8 mouse cellular contexts compared by ENCODE assay signal in genomic region chr2:73270593-73271458, GRCm38 (mm10). TPM values are rescaled to one million over a fixed set of nuclear protein-coding genes. Genes with fewer than 3 reads are reported as not detected.
DNase-seq lines count a peak whose midpoint lies in the region; ATAC-seq lines count a peak whose summit lies in the region.

No protein-coding gene starts in this region.

- under 1% methylated on average over 38 of the region's 38 CpGs for WGBS in forebrain, embryonic 11.5 days
- 2% methylated on average over 38 of the region's 38 CpGs for WGBS in intestine, embryonic 15.5 days

- no peak overlapping the region for H3K27ac ChIP-seq in forebrain, embryonic 11.5 days (ENCODE audit: low read depth, low read length)
- H3K27ac ChIP-seq in intestine, embryonic 15.5 days: no peak overlapping the region

- peaks cover 33% of the 10 kb centered on the region for H3K4me1 ChIP-seq in forebrain, embryonic 11.5 days (replicated peaks; ENCODE audit: control insufficient read depth, insufficient read depth, low read length)
- peaks cover 32% of the 10 kb centered on the region for H3K4me1 ChIP-seq in intestine, embryonic 15.5 days (replicated peaks)
- peaks cover 64% of the 10 kb centered on the region for H3K4me1 ChIP-seq in megakaryocyte, embryonic 14.5 days

- no peak overlapping the region for H3K9ac ChIP-seq in forebrain, embryonic 11.5 days (ENCODE audit: low read length)
- no peak overlapping the region for H3K9ac ChIP-seq in intestine, embryonic 15.5 days

- H3K4me2 ChIP-seq in forebrain, embryonic 11.5 days (ENCODE audit: low read depth, low read length, severe bottlenecking): peak overlapping the region; percentile 26; the same call in 1 of the 2 replicates
- H3K4me2 ChIP-seq in intestine, embryonic 15.5 days (replicated peaks): peak overlapping the region; percentile 15; the same call in 1 of the 2 replicates

- peaks cover 78% of the 10 kb centered on the region for H3K27me3 ChIP-seq in forebrain, embryonic 11.5 days (ENCODE audit: control insufficient read depth, insufficient read depth, low read length)
- H3K27me3 ChIP-seq in intestine, embryonic 15.5 days (replicated peaks): peaks cover 71% of the 10 kb centered on the region
- peaks cover 92% of the 10 kb centered on the region for H3K27me3 ChIP-seq in megakaryocyte, embryonic 14.5 days (replicated peaks)

- H3K9me3 ChIP-seq in forebrain, embryonic 11.5 days (ENCODE audit: control insufficient read depth, low read length): no peaks in the 10 kb centered on the region
- no peaks in the 10 kb centered on the region for H3K9me3 ChIP-seq in intestine, embryonic 15.5 days
- no peaks in the 10 kb centered on the region for H3K9me3 ChIP-seq in megakaryocyte, embryonic 14.5 days

- peak; percentile 16 for DNase-seq in cerebellum, adult 8-10 months
- no peak for DNase-seq in cerebellum, adult 11 months
- DNase-seq in A20 (ENCODE audit: low read depth, low spot score): peak; percentile 63
- peak; percentile 71 for DNase-seq in forebrain, embryonic 11.5 days (ENCODE audit: low spot score)
- DNase-seq in thymus, postnatal 4 days: peak; percentile 43
- DNase-seq in spleen, adult 12 weeks (ENCODE audit: low spot score): no peak

- no peak for ATAC-seq in forebrain, embryonic 11.5 days (replicated peaks; ENCODE audit: low FRiP score)
- no peak for ATAC-seq in intestine, embryonic 15.5 days

- H3K36me3 ChIP-seq in forebrain, embryonic 11.5 days (ENCODE audit: control insufficient read depth, insufficient read depth, low read length): no peaks in the 10 kb centered on the region
- H3K36me3 ChIP-seq in intestine, embryonic 15.5 days: no peaks in the 10 kb centered on the region
- no peaks in the 10 kb centered on the region for H3K36me3 ChIP-seq in megakaryocyte, embryonic 14.5 days (replicated peaks; ENCODE audit: low read length)

- peak overlapping the region; percentile 40; the same call in 1 of the 2 replicates for H3K4me3 ChIP-seq in forebrain, embryonic 11.5 days (ENCODE audit: low read depth, low read length)
- no peak overlapping the region for H3K4me3 ChIP-seq in intestine, embryonic 15.5 days (replicated peaks)
- peak overlapping the region; percentile 93 for H3K4me3 ChIP-seq in megakaryocyte, embryonic 14.5 days (replicated peaks)

RNA-seq across cellular contexts. Expression of gene Sp9, which starts 0.9 kb away (rescaled TPM):
- 5.5 and 8.2 TPM in 2 replicates for polyA plus RNA-seq in forebrain, embryonic 11.5 days (2014; fragmentation: Nextera tagmentation; extraction: Ambion mirVana)
- not detected in 2 replicates for polyA plus RNA-seq in intestine, embryonic 15.5 days (2015; fragmentation: Nextera tagmentation; extraction: Ambion mirVana)
- polyA plus RNA-seq in megakaryocyte, embryonic 14.5 days (2012; ENCODE audit: insufficient read depth, low replicate concordance): not detected in 2 replicates

RNA-seq across cellular contexts. Expression of gene Scrn3, which starts 41.6 kb away (rescaled TPM):
- polyA plus RNA-seq in forebrain, embryonic 11.5 days (2014; fragmentation: Nextera tagmentation; extraction: Ambion mirVana): 11.7 and 14.0 TPM in 2 replicates
- 16.4 and 16.7 TPM in 2 replicates for polyA plus RNA-seq in intestine, embryonic 15.5 days (2015; fragmentation: Nextera tagmentation; extraction: Ambion mirVana)
- 0.10 TPM in 1 of 2 replicates, not detected in the other for polyA plus RNA-seq in megakaryocyte, embryonic 14.5 days (2012; ENCODE audit: insufficient read depth, low replicate concordance)

RNA-seq across cellular contexts. Expression of gene Cir1, which starts 41.7 kb away (rescaled TPM):
- polyA plus RNA-seq in forebrain, embryonic 11.5 days (2014; fragmentation: Nextera tagmentation; extraction: Ambion mirVana): 18.2 and 18.6 TPM in 2 replicates
- polyA plus RNA-seq in intestine, embryonic 15.5 days (2015; fragmentation: Nextera tagmentation; extraction: Ambion mirVana): 16.5 and 20.6 TPM in 2 replicates
- polyA plus RNA-seq in megakaryocyte, embryonic 14.5 days (2012; ENCODE audit: insufficient read depth, low replicate concordance): 14.8 TPM in 1 of 2 replicates, not detected in the other

RNA-seq across cellular contexts. Expression of gene Ola1, which starts 52.1 kb away (rescaled TPM):
- 99.8 and 110 TPM in 2 replicates for polyA plus RNA-seq in forebrain, embryonic 11.5 days (2014; fragmentation: Nextera tagmentation; extraction: Ambion mirVana)
- 84.7 and 98.7 TPM in 2 replicates for polyA plus RNA-seq in intestine, embryonic 15.5 days (2015; fragmentation: Nextera tagmentation; extraction: Ambion mirVana)
- 25.8 and 26.7 TPM in 2 replicates for polyA plus RNA-seq in megakaryocyte, embryonic 14.5 days (2012; ENCODE audit: insufficient read depth, low replicate concordance)

Comparison
In these comparisons a context has a peak if more than half of its experiments do, and no peak if none do; other contexts are left out.
1. DNase-seq: peak in cerebellum, adult 8-10 months (single experiment), A20 (single experiment), forebrain, embryonic 11.5 days (single experiment) and thymus, postnatal 4 days (single experiment); none in cerebellum, adult 11 months (single experiment) and spleen, adult 12 weeks (single experiment).
2. RNA of gene Scrn3, which starts 41.6 kb away (polyA plus RNA-seq): 16.4 to 16.7 TPM in intestine, embryonic 15.5 days and 11.7 to 14.0 TPM in forebrain, embryonic 11.5 days; 0.10 TPM in megakaryocyte, embryonic 14.5 days; every median in the first group is over 10 times any median in the second.